Mouse (Mus musculus): ENCODE measurements around the gene Olfr676. TPM values are rescaled to one million over a fixed set of nuclear protein-coding genes. Genes with fewer than 3 reads are reported as not detected.
"Not testable (repeated sequence)": the region's sequence is repeated elsewhere in the genome, so short reads cannot be mapped to it uniquely, and the experiment has no call there.

Gene Olfr676
- total RNA-seq (2021): not detected
- long read RNA-seq, experiment 1: 0 reads
- long read RNA-seq, experiment 2: 0 reads

GRCm38 (mm10) chr7:105032398-105032797 lies at the start of gene Olfr676:
Gene Olfr676, plus strand, starts transcription at chr7:105032698.
- DNase-seq: no peak

GRCm38 (mm10) chr7:105001929-105002328 lies 30.6 kb upstream of the Olfr676 start, which contains the start of gene Olfr672:
Gene Olfr672, minus strand, starts transcription at chr7:105002029.
- DNase-seq: no peak

- no peak for DNase-seq
Observed at GRCm38 (mm10) chr7:105022530-105022929, 10.0 kb upstream of the Olfr676 start.

- DNase-seq: no peak
Observed at GRCm38 (mm10) chr7:105028360-105028759, 4.1 kb upstream of the Olfr676 start, which contains the start of gene Olfr675. Gene Olfr675, minus strand, starts transcription at chr7:105028460.

- not testable (repeated sequence) for DNase-seq
Observed at GRCm38 (mm10) chr7:105033836-105034235, 1.3 kb downstream of the Olfr676 start.

DNA sequence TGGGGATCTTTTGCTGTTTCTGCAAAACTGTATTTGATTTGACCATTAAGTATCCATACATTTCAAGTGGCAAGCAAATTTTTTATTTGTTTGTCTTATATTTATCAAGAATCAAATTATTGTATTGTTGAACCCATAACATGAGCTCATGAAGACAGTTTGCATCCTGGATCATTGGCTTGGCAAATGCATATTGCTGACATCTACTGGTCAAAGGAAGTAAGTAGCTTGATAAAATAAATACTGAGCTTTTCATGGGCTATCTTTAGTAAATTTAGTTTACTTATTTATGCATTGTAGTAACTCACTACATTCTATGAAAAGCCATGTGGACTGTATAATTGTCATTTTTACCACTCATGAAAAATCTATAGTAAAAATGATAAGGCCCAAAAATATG lies 26.5 kb downstream of the Olfr676 start:
- DNase-seq: no peak

- DNase-seq: no peak
Observed at GRCm38 (mm10) chr7:105064175-105064574, 31.7 kb downstream of the Olfr676 start, which contains the start of gene Olfr678. Gene Olfr678, plus strand, starts transcription at chr7:105064475.

GRCm38 (mm10) chr7:105080905-105081304 lies 48.4 kb downstream of the Olfr676 start, which contains the start of gene Olfr679:
Gene Olfr679, plus strand, starts transcription at chr7:105081205.
- no peak for DNase-seq

Other genes with a start within 250 kb of the Olfr676 start
- gene Usp17lb, start 190.1 kb upstream of the Olfr676 start, total RNA-seq (2021): under 1 TPM in 1 of 2 experiments, not detected in 1; 0.20 TPM
- gene Usp17la, start 175.7 kb upstream of the Olfr676 start, total RNA-seq (2021): not detected
- not detected for gene Olfr665, start 154.7 kb upstream of the Olfr676 start, total RNA-seq (2021)
- gene Olfr666, start 136.7 kb upstream of the Olfr676 start, total RNA-seq (2021): not detected
- gene Olfr667, start 111.2 kb upstream of the Olfr676 start, total RNA-seq (2021): not detected
- gene Olfr668, start 104.6 kb upstream of the Olfr676 start, total RNA-seq (2021): not detected
- gene Olfr669, start 98.5 kb upstream of the Olfr676 start, total RNA-seq (2021): not detected
- gene Olfr670, start 70.1 kb upstream of the Olfr676 start, total RNA-seq (2021): not detected
- gene Olfr671, start 53.6 kb upstream of the Olfr676 start, total RNA-seq (2021): not detected
- not detected for gene Olfr672, start 30.7 kb upstream of the Olfr676 start, total RNA-seq (2021)
- gene Olfr675, start 4.2 kb upstream of the Olfr676 start, total RNA-seq (2021): not detected
- not detected for gene Olfr677, start 18.7 kb downstream of the Olfr676 start, total RNA-seq (2021)
- gene Olfr678, start 31.8 kb downstream of the Olfr676 start, total RNA-seq (2021): not detected
- gene Olfr679, start 48.5 kb downstream of the Olfr676 start, total RNA-seq (2021): not detected
- gene Olfr680-ps1, start 60.1 kb downstream of the Olfr676 start, total RNA-seq (2021): not detected
- not detected for gene Olfr681, start 84.1 kb downstream of the Olfr676 start, total RNA-seq (2021)
- gene Olfr683, start 114.3 kb downstream of the Olfr676 start, total RNA-seq (2021): not detected
- gene Olfr684, start 131.0 kb downstream of the Olfr676 start, total RNA-seq (2021): not detected
- gene Olfr685, start 153.3 kb downstream of the Olfr676 start, total RNA-seq (2021): not detected
- gene Olfr686, start 174.8 kb downstream of the Olfr676 start, total RNA-seq (2021): not detected